Mouse (Mus musculus): ENCODE measurements at regions not wholly inside any gene's neighbourhood (a gene's known extent, or its start where the extent isn't known, plus 50 kb on each side); places are given as distances from the start of the nearest gene placed in this dataset.

- in situ Hi-C loops (cut with MboI): no loop called here
Observed at GRCm38 (mm10) chr10:43718768-43719167, 140.7 kb downstream of the Cd24a start.

GRCm38 (mm10) chr10:43721356-43721755 lies 143.3 kb downstream of the Cd24a start:
- in situ Hi-C loops (cut with MboI): no loop called here

- in situ Hi-C loops (cut with MboI): no loop called here
Observed at GRCm38 (mm10) chr10:43722164-43722563, 144.1 kb downstream of the Cd24a start.

- in situ Hi-C loops (cut with MboI): no loop called here
Observed at GRCm38 (mm10) chr10:43722711-43723614, 144.9 kb downstream of the Cd24a start.

GRCm38 (mm10) chr10:43723615-43723937 lies 145.5 kb downstream of the Cd24a start:
- in situ Hi-C loops (cut with MboI): no loop called here

GRCm38 (mm10) chr10:43727746-43728145 lies 149.7 kb downstream of the Cd24a start:
- in situ Hi-C loops (cut with MboI): loop anchor here (25.0 kb wide), 1 partner anchor 185 kb away; the partner anchor contains the start of genes Qrsl1 and Rtn4ip1

GRCm38 (mm10) chr10:43729184-43729583 lies 151.1 kb downstream of the Cd24a start:
- in situ Hi-C loops (cut with MboI): loop anchor here (25.0 kb wide), 1 partner anchor 183 kb away; the partner anchor contains the start of genes Qrsl1 and Rtn4ip1

GRCm38 (mm10) chr10:43733618-43734415 lies 155.7 kb downstream of the Cd24a start:
- in situ Hi-C loops (cut with MboI): loop anchor here (25.0 kb wide), 1 partner anchor 178 kb away; the partner anchor contains the start of genes Qrsl1 and Rtn4ip1

- in situ Hi-C loops (cut with MboI): loop anchor here (25.0 kb wide), 1 partner anchor 173 kb away; the partner anchor contains the start of genes Qrsl1 and Rtn4ip1
Observed at GRCm38 (mm10) chr10:43739181-43739580, 161.1 kb downstream of the Cd24a start.

- in situ Hi-C loops (cut with MboI): loop anchor here (5.0 to 25.0 kb wide), 2 partner anchors 88 to 173 kb away; partner anchors contain the start of genes Qrsl1 and Rtn4ip1
Observed at GRCm38 (mm10) chr10:43739718-43740117, 161.6 kb downstream of the Cd24a start.

GRCm38 (mm10) chr10:43740204-43740865 lies 161.2 kb downstream of the Qrsl1 start:
- in situ Hi-C loops (cut with MboI): loop anchor here (5.0 to 25.0 kb wide), 2 partner anchors 87 to 172 kb away; partner anchors contain the start of genes Qrsl1 and Rtn4ip1

- in situ Hi-C loops (cut with MboI): loop anchor here (5.0 to 25.0 kb wide), 2 partner anchors 86 to 171 kb away; partner anchors contain the start of genes Qrsl1 and Rtn4ip1
Observed at GRCm38 (mm10) chr10:43741361-43742084, 160.0 kb downstream of the Qrsl1 start.

GRCm38 (mm10) chr10:43742085-43743054 lies 159.2 kb downstream of the Qrsl1 start:
- in situ Hi-C loops (cut with MboI): loop anchor here (5.0 to 25.0 kb wide), 2 partner anchors 85 to 170 kb away; partner anchors contain the start of genes Qrsl1 and Rtn4ip1

- in situ Hi-C loops (cut with MboI): loop anchor here (5.0 to 25.0 kb wide), 2 partner anchors 84 to 169 kb away; partner anchors contain the start of genes Qrsl1 and Rtn4ip1
Observed at GRCm38 (mm10) chr10:43743188-43744120, 158.1 kb downstream of the Qrsl1 start.

- in situ Hi-C loops (cut with MboI): loop anchor here (25.0 kb wide), 1 partner anchor 166 kb away; the partner anchor contains the start of genes Qrsl1 and Rtn4ip1
Observed at GRCm38 (mm10) chr10:43745931-43746630, 155.5 kb downstream of the Qrsl1 start.

GRCm38 (mm10) chr10:43746631-43747001 lies 154.9 kb downstream of the Qrsl1 start:
- in situ Hi-C loops (cut with MboI): loop anchor here (25.0 kb wide), 1 partner anchor 166 kb away; the partner anchor contains the start of genes Qrsl1 and Rtn4ip1

GRCm38 (mm10) chr10:43747541-43747940 lies 154.0 kb downstream of the Qrsl1 start:
- in situ Hi-C loops (cut with MboI): loop anchor here (25.0 kb wide), 1 partner anchor 165 kb away; the partner anchor contains the start of genes Qrsl1 and Rtn4ip1
